Mouse (Mus musculus) liver, embryonic 12.5 days (tissue): ENCODE results near the gene Gas2l1. TPM values are rescaled to one million over a fixed set of nuclear protein-coding genes. Genes with fewer than 3 reads are reported as not detected.
A peak's percentile ranks its signal among the peaks of the same experiment; 100 is the strongest.
"Not testable (repeated sequence)": the region's sequence is repeated elsewhere in the genome, so short reads cannot be mapped to it uniquely, and the experiment has no call there.

Experiments used
- ATAC-seq: fragments of 200-750 bp; cut with Nextera tagmentation; 2 replicates; pipeline ENCODE4 v1.8.0; 2017; ENCODE audit warnings: moderate number of reproducible peaks, mild to moderate bottlenecking, moderate library complexity
- H3K27ac ChIP-seq: fragments of 300-500 bp; sonication (generic); 2 replicates; pipeline ENCODE4 v1.5.1; 2016; ENCODE audit warnings: mild to moderate bottlenecking
- H3K27me3 ChIP-seq: fragments of 300-500 bp; sonication (generic); replicated peaks from 2 replicates; pipeline ENCODE4 v1.6.1; 2016; ENCODE audit warnings: mild to moderate bottlenecking, moderate library complexity
- H3K36me3 ChIP-seq: fragments of 300-500 bp; sonication (generic); 2 replicates; pipeline ENCODE4 v1.6.1; 2016; ENCODE audit warnings: mild to moderate bottlenecking, moderate library complexity
- H3K4me1 ChIP-seq: fragments of 300-500 bp; sonication (generic); 2 replicates; pipeline ENCODE4 v1.6.1; 2016
- H3K4me2 ChIP-seq: fragments of 300-500 bp; sonication (generic); 2 replicates; pipeline ENCODE4 v1.6.1; 2016; ENCODE audit warnings: mild to moderate bottlenecking, moderate library complexity
- H3K4me3 ChIP-seq: fragments of 300-500 bp; sonication (generic); 2 replicates; pipeline ENCODE4 v1.5.1; 2016; ENCODE audit warnings: mild to moderate bottlenecking, moderate library complexity
- H3K9ac ChIP-seq: fragments of 300-500 bp; sonication (generic); 2 replicates; pipeline ENCODE4 v1.6.1; 2016; ENCODE audit warnings: mild to moderate bottlenecking, moderate library complexity
- H3K9me3 ChIP-seq: fragments of 300-500 bp; sonication (generic); replicated peaks from 2 replicates; pipeline ENCODE4 v1.6.1; 2016; ENCODE audit warnings: mild to moderate bottlenecking, moderate library complexity
- WGBS: fragments of 180-500 bp; shearing (Covaris S2); methylation state at CpG from one replicate; pipeline ENCODE4 v1.1.7; 2016; ENCODE audit not compliant: insufficient replicate concordance; 5-methylcytosine and 5-hydroxymethylcytosine counted together
- polyA plus RNA-seq: library from polyadenylated mRNA; unstranded; fragments of >200 nt; fragmentation: Nextera tagmentation; extraction: Ambion mirVana; gene quantifications from 2 replicates; pipeline ENCODE4 v1.2.1, GENCODE M21; 2016

Gene Gas2l1
- polyA plus RNA-seq, 1 experiment from 2014 or later, result 37.5 TPM

DNA sequence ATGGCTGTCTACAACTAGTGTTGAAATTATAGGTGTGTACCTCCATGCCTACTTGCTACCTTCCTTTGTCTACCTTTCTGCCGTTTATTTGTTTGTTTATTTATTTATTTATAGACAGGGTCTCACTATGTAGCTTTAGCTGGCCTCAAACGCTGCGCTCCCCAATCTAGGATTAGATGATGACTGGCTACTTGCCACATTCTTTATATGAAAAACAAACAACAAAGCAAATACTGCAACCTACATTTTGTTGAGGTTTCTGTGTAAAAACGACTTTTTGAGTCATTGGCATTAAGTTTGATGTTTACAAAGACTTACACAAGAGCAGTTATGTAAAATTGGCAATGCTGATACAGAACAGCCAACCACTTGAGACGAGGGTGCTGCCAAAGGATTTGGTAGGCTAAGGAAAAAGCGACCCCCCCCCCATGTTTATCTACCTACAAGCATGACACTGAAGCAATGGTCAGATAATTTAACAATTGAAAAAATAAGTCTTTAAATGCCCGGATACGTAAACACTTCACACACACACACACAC is 31.4 kb upstream of the Gas2l1 start:
- H3K9ac ChIP-seq, result peak overlapping the region; percentile 100
- 46% methylated on average over 8 of the region's 8 CpGs for WGBS
- H3K4me2 ChIP-seq, result peak overlapping the region; percentile 81
- peak overlapping the region; percentile 91; the same call in 1 of the 2 replicates for H3K27ac ChIP-seq
- ATAC-seq, result no peak
- no peaks in the 10 kb centered on the region for H3K9me3 ChIP-seq
- peak overlapping the region; percentile 100 for H3K4me3 ChIP-seq
- peaks cover 47% of the 10 kb centered on the region for H3K4me1 ChIP-seq
- peaks cover 50% of the 10 kb centered on the region for H3K36me3 ChIP-seq
- H3K27me3 ChIP-seq, result no peaks in the 10 kb centered on the region

DNA sequence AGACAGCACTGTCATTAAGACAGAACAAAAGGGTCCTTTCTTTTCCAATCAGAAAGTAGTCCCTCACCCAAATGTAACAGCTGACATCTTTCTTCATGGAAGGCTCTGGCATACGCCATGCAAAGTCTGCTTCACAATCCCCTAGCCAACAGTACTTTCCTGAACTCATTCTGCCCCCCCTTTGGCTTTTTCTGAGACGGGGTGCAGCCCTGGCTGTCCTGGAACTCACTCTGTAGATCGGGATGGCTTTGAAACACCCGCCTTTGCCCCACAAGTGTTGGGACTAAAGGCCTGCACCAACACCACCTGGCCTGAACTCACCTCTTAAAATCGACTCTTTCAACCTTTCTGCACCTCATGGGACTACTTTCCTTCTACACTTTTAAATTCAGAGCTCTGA is 30.8 kb upstream of the Gas2l1 start:
- Histone ChIP-seq H3K4me2 (peak overlapping the region; percentile 81), H3K4me3 (0 out of 2 replicates have a peak overlapping the region, but pooled peaks have one; percentile 100), H3K27me3 (no peaks in the 10 kb centered on the region), H3K4me1 (peaks cover 41% of the 10 kb centered on the region), H3K36me3 (peaks cover 52% of the 10 kb centered on the region), H3K27ac (peak overlapping the region; percentile 48; the same call in 1 of the 2 replicates), H3K9me3 (no peaks in the 10 kb centered on the region), H3K9ac (no peak overlapping the region; the same call in 1 of the 2 replicates)
- no peak for ATAC-seq
- WGBS, result 77% methylated on average over 5 of the region's 5 CpGs

DNA sequence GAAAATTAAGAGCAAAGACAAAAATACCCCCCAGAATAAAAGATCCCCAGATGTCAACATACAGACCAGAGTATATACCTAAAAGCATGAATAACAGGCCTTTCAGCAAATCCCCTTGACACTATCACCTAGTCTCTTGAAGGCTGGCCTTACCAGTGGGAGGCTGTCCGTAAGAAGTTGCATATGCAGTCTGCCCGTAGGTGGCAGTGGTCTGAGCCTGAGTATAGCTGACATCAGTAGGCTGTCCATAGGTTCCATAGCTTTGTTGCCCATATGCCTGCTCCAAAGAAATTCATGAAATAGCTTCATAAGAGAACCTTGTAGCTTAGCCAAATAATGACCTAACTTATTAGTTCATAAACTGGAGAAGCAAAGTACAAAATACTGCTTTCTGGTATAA is 26.6 kb upstream of the Gas2l1 start:
- no peak overlapping the region for H3K4me3 ChIP-seq
- H3K27ac ChIP-seq, result no peak overlapping the region
- H3K4me1 ChIP-seq, result peaks cover 22% of the 10 kb centered on the region
- no peaks in the 10 kb centered on the region for H3K9me3 ChIP-seq
- H3K4me2 ChIP-seq, result no peak overlapping the region
- H3K27me3 ChIP-seq, result no peaks in the 10 kb centered on the region
- H3K9ac ChIP-seq, result no peak overlapping the region
- no peak for ATAC-seq
- 73% methylated on average over 2 of the region's 2 CpGs for WGBS
- peaks cover 88% of the 10 kb centered on the region for H3K36me3 ChIP-seq

DNA sequence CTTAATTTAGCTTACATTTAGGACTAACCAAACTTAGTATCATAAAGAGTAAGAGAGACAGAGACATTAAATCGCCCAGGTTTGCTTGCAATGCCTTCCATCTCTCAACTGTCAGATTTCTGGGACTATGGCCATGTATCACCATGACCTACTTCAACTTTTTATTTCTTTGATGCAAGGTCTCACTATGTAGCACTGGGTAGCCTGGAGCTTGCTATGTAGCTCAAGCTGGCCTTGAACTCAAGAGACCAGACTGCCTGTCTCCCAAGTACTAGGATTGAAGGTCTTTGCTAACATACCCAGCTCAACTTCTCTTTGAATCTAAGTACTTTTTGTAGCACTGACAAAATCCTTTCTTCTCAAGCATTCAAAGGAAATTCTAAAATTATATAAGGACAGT is 24.0 kb upstream of the Gas2l1 start:
- 95% methylated on average over 1 of the region's 1 CpGs for WGBS
- no peak for ATAC-seq
- no peaks in the 10 kb centered on the region for H3K27me3 ChIP-seq
- no peak overlapping the region for H3K4me2 ChIP-seq
- no peak overlapping the region for H3K9ac ChIP-seq
- peaks cover 3% of the 10 kb centered on the region; the same call in 1 of the 2 replicates for H3K4me1 ChIP-seq
- no peak overlapping the region for H3K27ac ChIP-seq
- H3K4me3 ChIP-seq, result no peak overlapping the region
- no peaks in the 10 kb centered on the region for H3K9me3 ChIP-seq
- H3K36me3 ChIP-seq, result peaks cover 97% of the 10 kb centered on the region

DNA sequence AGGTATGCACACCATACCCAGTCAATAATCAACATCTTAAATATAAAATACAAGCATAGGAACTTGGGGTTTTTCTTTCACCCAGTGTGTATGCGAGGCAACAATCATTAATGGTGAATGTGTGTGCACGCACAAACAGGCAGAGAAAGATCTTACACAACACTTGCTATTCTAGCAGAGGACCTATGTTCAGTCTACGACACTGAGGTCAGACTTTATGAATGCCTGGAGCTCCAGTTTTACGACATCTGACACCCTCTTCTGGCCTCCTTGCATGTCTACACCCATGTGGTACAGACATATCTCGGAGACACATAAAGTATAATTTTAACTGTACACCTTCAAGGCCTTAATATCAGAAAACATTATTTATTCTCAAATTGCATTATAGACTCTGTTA is 11.7 kb upstream of the Gas2l1 start:
- H3K4me2 ChIP-seq, H3K27ac ChIP-seq, H3K9ac ChIP-seq, ATAC-seq, H3K4me3 ChIP-seq, H3K9me3 ChIP-seq, H3K27me3 ChIP-seq, H3K4me1 ChIP-seq: not testable (repeated sequence)
- 86% methylated on average over 4 of the region's 5 CpGs for WGBS
- peaks cover 87% of the 10 kb centered on the region for H3K36me3 ChIP-seq

DNA sequence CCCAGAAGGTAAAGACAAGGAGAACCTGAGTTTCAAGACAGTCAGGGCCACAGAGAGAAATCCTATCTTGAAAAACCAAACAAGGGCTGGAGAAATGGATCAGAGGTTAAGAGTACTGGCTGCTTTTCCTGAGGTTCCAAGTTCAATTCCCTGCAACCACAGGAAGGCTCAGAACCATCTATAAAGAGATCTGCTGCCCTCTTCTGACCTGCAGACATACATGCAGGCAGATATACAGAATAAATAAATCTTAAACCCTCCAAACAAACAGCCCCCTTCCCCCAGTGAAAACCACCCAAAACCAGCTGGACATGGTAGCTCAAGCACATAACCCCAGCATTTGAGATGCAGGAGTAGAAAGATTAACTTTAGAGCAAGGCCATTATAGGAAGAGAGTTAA is 10.6 kb upstream of the Gas2l1 start:
- Histone ChIP-seq H3K27ac (no peak overlapping the region), H3K4me2 (no peak overlapping the region), H3K4me3 (no peak overlapping the region), H3K36me3 (peaks cover 90% of the 10 kb centered on the region), H3K9me3 (no peaks in the 10 kb centered on the region), H3K9ac (no peak overlapping the region), H3K27me3 (no peaks in the 10 kb centered on the region), H3K4me1 (no peaks in the 10 kb centered on the region)
- no peak for ATAC-seq

DNA sequence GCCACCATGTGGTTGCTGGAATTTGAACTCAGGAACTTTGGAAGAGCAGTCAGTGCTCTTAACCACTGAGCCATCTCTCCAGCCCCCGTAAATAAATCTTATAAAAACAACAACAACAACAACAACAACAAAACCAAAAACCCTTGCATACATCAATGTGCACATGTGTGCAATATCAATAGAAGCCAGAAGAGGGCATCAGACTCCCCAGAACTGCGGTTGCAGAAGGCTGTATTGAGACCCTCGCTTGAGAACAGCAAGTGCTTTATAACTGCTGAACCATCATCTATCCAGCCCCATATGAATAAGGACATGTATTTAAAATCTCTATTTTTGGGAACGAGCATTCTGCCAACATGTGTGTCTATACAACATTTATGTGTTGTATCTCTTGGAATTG is 9.8 kb upstream of the Gas2l1 start:
- Histone ChIP-seq H3K9me3 (no peaks in the 10 kb centered on the region), H3K27ac (no peak overlapping the region), H3K36me3 (peaks cover 90% of the 10 kb centered on the region), H3K9ac (no peak overlapping the region), H3K4me1 (no peaks in the 10 kb centered on the region), H3K4me3 (no peak overlapping the region), H3K4me2 (no peak overlapping the region), H3K27me3 (no peaks in the 10 kb centered on the region)
- no peak for ATAC-seq
- 67% methylated on average over 4 of the region's 4 CpGs for WGBS

DNA sequence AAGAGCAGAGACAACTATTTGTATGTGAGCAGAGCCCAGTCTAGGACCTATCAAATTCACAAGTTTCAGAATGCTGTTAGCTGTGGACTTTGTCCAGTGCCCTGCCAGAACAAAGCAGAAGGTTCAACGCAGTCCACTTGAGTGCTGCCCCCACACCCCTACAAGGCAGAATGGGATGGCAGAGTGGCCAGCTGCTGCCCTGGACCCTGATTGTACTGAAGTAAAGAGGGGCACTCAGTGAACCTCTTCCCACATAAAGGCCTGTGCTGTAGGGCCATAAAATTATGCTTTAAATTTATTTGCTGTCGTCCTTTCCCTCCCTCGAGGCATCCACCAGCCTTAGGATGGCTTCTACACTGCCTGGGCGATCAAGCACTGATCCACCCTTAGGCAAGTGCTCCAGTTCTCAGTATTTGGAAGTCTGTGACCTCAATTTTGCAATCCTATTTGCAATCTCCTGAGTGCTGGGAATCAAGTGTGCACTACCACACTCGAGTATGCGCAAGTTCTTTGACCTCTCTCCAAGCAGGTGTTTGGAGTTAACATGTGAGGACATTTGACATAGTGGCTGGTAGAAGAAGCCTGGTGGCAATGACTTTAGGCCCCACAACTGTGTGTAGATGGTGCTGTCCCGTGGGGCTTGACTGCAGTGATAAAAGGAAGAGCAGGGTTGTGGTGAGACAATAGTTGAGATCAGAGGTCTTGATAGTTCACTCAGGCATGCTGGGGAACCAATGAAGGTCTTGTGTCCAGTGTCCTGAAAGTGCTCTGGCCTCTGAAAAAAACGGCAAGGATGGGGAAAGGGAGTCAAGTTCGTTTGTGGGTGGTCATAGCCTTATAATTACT is 3.2 kb upstream of the Gas2l1 start:
- WGBS, result 62% methylated on average over 9 of the region's 9 CpGs
- Histone ChIP-seq H3K36me3 (peaks cover 55% of the 10 kb centered on the region), H3K27me3 (peaks cover 15% of the 10 kb centered on the region), H3K4me3 (no peak overlapping the region), H3K27ac (peak overlapping the region; percentile 65), H3K4me1 (peaks cover 50% of the 10 kb centered on the region), H3K4me2 (no peak overlapping the region), H3K9ac (no peak overlapping the region), H3K9me3 (no peaks in the 10 kb centered on the region)
- no peak for ATAC-seq

DNA sequence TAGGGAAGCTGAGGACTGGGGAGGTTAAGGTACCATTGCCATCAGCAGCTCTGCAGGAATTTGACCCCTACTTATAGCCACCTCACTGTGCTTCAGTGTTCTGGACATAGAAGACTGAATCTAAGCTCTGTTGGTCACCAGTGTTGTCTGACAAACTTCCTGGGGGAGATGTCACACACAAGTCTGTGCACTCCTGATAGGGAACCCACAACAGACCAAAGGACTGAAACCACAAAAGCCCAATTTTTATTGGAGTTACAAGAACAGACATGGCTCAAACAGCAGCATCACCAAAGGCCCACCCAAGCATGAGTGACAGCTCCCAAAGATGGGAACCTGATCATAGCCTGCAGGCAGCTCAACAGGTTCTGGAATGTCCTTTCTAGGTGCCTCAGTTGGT is 1.9 kb upstream of the Gas2l1 start:
- ATAC-seq, result no peak
- H3K4me3 ChIP-seq, result no peak overlapping the region
- H3K27ac ChIP-seq, result no peak overlapping the region

DNA sequence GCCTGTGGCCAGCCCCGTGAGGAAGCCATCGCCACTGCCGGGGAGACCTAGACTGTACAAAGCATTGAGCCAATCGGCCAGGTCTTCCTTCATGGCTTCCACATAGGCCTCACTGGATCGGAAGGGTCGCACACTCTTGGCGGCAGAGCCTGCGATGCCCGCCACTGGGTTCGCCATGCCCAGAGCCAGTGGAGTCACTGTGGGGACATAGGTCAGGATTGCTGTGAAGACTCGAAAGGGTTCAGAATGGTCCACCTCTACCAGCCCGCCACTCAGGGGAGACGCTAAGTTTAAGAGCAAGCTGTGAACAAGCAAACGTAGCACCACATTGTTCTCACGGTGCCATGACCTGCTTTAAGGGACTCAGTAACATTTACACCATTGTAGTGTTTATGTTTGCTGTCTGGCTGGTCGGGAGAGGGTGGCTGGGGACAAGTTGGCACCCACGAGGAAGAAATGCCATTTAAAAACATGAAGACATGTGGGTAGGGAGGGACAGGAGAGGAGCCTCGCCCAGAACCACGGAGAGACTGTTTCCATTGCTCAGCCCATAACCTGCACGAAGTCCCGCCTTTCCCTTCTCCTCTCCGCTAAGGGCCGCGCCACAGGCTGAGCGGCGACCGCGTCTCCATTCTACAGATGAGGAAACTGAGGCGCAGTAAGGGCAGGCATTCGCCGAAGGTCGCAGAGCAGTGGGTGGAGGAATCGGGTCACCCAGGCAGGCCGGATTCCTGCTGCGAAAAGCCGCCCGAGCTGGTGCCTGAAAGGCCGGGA is 658 bp downstream of the Gas2l1 start:
- ATAC-seq, result peak; percentile 18
- 23% methylated on average over 37 of the region's 38 CpGs for WGBS
- H3K9me3 ChIP-seq, result no peaks in the 10 kb centered on the region
- peaks cover 54% of the 10 kb centered on the region for H3K27me3 ChIP-seq
- H3K27ac ChIP-seq, result peak overlapping the region; percentile 43; the same call in 1 of the 2 replicates
- peak overlapping the region; percentile 76 for H3K9ac ChIP-seq
- H3K36me3 ChIP-seq, result peaks cover 27% of the 10 kb centered on the region
- peaks cover 72% of the 10 kb centered on the region for H3K4me1 ChIP-seq
- H3K4me2 ChIP-seq, result peak overlapping the region; percentile 100
- H3K4me3 ChIP-seq, result peak overlapping the region; percentile 75

More for the DNA sequence above, 1.9 kb upstream of the Gas2l1 start:
- peaks cover 28% of the 10 kb centered on the region for H3K27me3 ChIP-seq
- peaks cover 60% of the 10 kb centered on the region for H3K4me1 ChIP-seq
- H3K9me3 ChIP-seq, result no peaks in the 10 kb centered on the region
- no peak overlapping the region for H3K4me2 ChIP-seq
- peaks cover 45% of the 10 kb centered on the region for H3K36me3 ChIP-seq
- H3K9ac ChIP-seq, result no peak overlapping the region

DNA sequence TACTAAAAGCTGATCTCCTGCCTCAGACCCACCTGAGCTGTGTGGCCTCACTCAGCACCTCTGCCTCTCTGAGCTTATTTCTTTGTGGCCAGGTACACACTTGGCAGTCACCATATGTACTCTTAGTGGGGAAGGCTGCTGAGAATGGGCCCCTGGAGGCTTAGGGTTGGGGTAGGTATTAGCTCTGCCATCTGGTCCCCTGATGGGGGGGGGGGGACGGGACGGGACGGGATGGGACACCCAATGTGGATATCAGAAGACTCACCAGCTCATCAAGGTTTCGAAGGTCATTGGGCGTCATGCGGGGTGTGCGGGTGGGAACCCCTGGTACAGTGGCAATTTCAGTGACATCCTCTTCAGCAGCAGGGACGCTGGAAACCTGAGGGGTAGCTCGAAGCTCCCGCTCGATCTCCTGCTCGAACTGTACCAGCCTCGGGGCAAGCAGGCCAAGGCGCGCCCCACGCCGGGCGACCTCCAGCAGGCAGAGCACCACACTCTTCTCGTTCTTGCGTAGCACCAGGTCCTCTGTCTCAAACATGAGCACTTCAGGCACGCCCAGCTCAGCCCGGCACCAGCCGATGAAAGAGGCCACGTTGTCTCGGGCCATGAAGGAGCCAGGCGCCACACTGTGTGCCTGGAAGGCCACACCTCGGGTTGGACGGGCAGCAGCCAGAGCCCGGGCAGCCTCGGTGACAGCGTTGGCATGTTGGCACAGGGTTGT is 1.4 kb downstream of the Gas2l1 start:
- H3K27ac ChIP-seq, result no peak overlapping the region
- H3K9ac ChIP-seq, result peak overlapping the region; percentile 76
- H3K4me3 ChIP-seq, result peak overlapping the region; percentile 75
- WGBS, result 65% methylated on average over 31 of the region's 31 CpGs
- no peaks in the 10 kb centered on the region for H3K9me3 ChIP-seq
- H3K4me2 ChIP-seq, result peak overlapping the region; percentile 100
- peaks cover 65% of the 10 kb centered on the region for H3K4me1 ChIP-seq
- H3K27me3 ChIP-seq, result peaks cover 62% of the 10 kb centered on the region
- ATAC-seq, result no peak
- H3K36me3 ChIP-seq, result peaks cover 20% of the 10 kb centered on the region
